Mouse (Mus musculus) thymus, adult 2 months (tissue): ENCODE results near the gene Ick.

ENCODE experiments used
- CTCF ChIP-seq: fragments of 200-500 bp; IDR thresholded peaks from 2 replicates; pipeline ENCODE4 v1.5.1; 2012; ENCODE audit warnings: mild to moderate bottlenecking, control low read depth, low read length, moderate library complexity, borderline replicate concordance; ENCODE audit not compliant: control insufficient read depth, poor library complexity, insufficient read depth; ENCODE audit errors: extremely low read depth
- POLR2A ChIP-seq: fragments of 200-500 bp; IDR thresholded peaks from 2 replicates; pipeline ENCODE4 v1.6.1; 2012; ENCODE audit warnings: mild to moderate bottlenecking, low read length, control low read depth, moderate library complexity; ENCODE audit not compliant: control insufficient read depth, poor library complexity, insufficient read depth; ENCODE audit errors: extremely low read depth

- TF ChIP-seq CTCF = no peak
- TF ChIP-seq POLR2A = no peak
Measured at GRCm38 (mm10) chr9:78084341-78084740, 24.7 kb upstream of the Ick start.
